Mouse (Mus musculus) lung, postnatal 25 days (tissue): ENCODE data around the gene Zfp316.
A peak's percentile ranks its signal among the peaks of the same experiment; 100 is the strongest.

ENCODE experiments used
- DNase-seq: peaks from one replicate; pipeline ENCODE4 v3.0.0; 2022; ENCODE audit warnings: low spot score

Gene Zfp316

GRCm38 (mm10) chr5:143279247-143279646, 9.4 kb upstream of the Zfp316 start:
- no peak for DNase-seq

DNA sequence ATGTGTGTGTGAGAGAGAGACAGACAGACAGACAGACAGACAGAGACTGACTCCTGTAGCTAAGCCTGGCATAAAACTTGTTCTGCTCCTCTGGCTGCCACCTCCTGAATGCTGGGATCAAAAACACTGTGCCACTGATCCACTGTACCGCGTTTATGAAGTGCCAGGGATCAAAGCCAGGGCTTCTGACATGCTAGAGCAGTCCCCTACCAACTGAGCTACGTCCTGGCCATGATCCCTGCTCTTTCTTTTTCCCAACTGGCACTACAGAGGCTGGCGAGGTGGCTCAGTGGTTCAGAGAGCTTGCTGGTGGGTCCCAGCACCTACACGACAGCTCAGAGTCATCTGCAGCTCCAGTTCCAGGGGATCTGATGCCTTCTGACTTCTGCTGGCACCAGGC, 5.9 kb upstream of the Zfp316 start:
- DNase-seq: no peak

DNA sequence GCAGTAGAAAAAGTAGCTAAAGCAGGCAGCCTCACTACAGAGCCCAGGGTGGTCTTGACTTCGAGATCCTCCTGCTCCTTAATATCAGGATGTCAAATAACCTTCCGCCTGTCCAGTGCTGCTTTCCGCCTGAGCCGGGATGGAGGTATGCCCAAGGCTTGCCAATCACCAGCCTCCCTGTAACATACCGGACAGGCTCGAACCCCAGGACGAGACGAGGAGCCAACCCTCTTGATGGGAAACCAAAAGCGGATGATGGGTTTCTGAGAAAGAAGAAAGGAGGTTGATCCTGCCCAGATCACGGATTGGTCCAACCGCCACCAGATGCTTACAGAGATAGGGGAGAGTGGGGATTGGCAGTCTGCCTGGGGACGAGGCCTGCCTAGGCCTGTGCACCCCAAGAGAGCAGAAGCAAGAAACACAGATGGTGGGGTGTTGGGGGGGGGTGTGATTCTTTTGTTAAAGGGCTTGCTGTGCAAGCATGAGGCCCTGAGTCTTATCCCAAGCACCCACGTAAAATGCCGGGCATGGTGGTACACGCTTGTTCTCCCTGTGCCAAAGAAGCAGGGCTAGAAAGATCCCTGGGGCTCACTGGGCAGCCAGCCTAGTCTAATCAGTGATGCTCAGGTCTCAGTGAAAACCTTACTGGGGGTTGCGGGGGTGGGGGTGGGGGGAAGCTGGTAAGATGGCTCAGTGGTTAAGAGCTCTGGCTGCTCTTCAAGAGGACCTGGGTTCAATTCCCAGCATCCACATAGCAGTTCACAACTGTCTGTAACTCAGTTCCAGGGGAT, 2.9 kb upstream of the Zfp316 start:
- DNase-seq: no peak

- no peak for DNase-seq
Measured at GRCm38 (mm10) chr5:143272108-143272507, 2.3 kb upstream of the Zfp316 start.

DNA sequence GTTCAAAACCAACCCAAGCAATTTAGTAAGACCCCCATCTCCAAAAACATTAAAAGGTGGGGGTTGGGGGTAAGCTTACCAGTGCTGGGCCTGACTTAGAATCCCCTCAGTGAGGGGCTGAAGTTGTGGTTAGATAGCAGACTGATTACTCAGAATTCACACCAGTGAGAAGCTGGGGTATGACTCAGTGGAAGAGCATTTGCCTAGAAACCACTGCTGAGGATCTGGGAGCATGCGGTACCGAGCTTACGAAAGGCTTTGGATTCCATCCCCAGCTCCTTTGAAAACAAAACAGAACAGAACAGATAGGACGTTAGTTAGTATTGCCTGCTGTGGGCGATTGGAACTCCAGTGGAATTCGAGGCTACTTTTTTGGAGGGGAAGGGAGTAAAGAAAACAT, 1.8 kb upstream of the Zfp316 start:
- no peak for DNase-seq

DNA sequence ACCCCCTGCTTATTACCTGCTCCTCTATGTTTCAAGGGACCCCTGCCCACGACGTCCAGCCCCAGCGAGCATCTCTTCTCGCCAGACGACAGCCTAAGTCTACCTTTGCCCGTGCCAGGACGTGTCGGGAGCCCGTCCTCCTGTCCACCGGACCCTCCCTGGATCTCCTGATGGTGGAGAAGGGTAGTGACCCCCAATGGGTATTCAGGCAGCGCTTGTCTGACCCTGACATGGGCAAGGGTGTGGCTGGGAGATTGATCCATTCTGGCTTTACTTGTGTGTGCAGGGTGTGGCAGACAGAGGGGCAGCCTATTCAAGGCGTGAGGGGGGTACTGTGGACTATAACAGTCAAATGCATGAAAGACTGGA, 313 bp upstream of the Zfp316 start:
- DNase-seq: no peak

- no peak for DNase-seq
Measured at GRCm38 (mm10) chr5:143268985-143269362, 848 bp downstream of the Zfp316 start.

DNA sequence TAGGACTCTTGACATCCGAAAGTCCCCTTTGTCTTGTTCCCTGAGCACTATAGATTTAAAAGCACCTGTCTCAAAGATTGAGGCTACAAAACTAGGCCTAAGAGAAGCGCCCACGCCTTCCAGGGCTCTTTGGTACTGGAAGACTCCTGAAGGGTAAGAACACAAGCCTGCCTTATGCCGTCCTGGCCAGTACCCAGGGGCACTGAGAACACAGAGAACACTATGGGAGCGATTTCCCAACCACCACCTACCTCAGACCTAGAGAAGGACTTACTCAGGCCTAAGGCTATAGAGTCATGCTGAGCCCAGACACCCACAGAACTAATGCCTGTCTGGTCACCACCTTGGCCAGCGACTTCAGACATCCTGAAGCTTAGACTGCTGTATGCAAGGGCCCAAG, 3.0 kb downstream of the Zfp316 start:
- no peak for DNase-seq

DNA sequence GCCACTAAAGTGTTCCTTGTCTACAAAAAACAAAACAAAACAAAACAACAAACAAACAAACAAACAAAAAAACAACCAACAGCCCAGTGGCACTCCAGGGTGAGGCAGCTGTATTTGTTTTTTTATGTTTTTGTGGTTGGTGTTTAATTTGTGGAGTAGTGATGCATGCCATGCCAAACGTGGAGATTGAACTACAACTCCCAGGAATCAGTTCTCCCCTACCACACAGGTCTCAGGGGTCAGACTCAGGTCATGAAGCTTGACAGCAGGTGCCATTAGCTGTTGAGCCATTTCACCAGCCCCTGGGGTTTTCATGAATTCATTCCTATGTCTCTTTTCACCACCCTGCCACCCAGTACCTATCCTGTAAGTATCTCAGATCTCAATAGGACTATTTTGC, 4.4 kb downstream of the Zfp316 start:
- DNase-seq: no peak

- no peak for DNase-seq
Measured at GRCm38 (mm10) chr5:143264689-143265088, 5.1 kb downstream of the Zfp316 start.

- DNase-seq: no peak
Measured at GRCm38 (mm10) chr5:143261636-143262035, 8.2 kb downstream of the Zfp316 start.

- no peak for DNase-seq
Measured at GRCm38 (mm10) chr5:143255802-143256201, 14.0 kb downstream of the Zfp316 start.

DNA sequence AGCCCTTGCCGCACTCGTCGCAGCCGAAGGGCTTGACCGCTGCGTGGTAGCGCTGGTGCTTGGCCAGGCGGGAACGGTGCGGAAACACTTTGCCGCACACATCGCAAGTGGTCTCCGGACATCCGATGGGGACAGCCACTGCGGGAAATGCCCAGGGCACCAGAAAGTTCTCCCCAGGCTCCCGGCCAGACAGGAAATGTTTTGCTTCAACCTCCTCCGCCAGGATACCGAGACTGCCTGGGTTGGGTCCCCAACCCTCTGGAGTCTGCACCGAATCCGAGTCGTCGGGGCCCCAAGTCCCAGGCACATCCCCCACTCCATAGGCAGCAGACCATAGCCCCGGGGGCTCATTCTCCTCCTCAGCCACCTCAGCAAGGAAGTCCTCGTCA, 14.7 kb downstream of the Zfp316 start:
- no peak for DNase-seq

DNA sequence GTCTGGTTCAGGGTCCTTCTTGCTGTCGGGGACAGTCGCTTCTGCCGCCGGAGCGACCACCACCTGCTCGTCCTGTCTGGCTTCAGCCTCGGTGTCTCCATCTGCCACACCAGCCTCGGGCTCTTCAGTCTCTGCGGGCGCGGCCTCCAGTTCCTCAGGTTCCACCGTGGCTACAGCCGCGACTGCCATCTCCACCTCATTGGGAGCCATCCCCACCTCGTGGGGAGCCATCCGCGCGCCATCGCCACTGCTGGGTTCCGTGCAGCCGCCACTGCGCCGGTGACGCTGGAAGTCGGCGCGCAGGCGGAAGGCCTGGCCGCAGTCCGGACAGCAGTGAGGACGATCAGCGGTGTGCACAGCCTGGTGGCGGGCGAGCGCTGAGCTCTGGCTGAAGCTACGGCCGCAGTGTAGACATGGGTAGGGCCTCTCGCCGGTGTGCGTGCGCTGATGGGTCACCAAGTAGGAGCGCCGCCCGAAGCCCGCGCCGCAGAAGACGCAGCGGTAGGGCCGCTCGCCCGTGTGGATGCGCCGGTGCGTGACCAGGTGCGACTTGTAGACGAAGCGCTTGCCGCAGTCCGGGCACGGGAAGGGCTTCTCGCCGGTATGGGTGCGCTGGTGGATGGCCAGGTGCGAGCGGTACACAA, 15.2 kb downstream of the Zfp316 start:
- DNase-seq: no peak

GRCm38 (mm10) chr5:143253881-143254486, 15.8 kb downstream of the Zfp316 start:
- no peak for DNase-seq

- no peak for DNase-seq
Measured at GRCm38 (mm10) chr5:143253186-143253880, 16.5 kb downstream of the Zfp316 start.

- DNase-seq: no peak
Measured at GRCm38 (mm10) chr5:143252791-143253185, 17.0 kb downstream of the Zfp316 start.

DNA sequence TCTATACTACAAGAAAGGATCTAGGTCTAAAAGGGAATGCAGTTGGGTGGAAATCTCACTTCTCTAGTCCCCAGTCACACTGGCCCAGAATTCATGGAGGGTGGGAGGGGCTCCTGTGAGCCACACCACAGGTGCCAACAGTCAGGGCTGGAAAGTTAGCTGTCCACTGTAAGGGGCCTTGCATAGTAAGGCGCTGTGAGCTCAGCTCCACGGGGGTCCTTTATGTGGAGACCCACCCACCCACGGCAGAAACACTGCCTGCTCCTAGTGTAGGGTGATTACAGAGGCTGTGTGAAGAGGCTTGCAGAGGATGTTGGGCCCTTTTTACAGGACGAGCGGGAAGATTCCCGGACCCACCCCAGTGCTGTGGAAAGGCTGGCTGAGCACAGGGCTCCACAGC, 17.8 kb downstream of the Zfp316 start:
- no peak for DNase-seq

GRCm38 (mm10) chr5:143244926-143245325, 24.9 kb downstream of the Zfp316 start:
- no peak for DNase-seq

GRCm38 (mm10) chr5:143236036-143236435, 33.8 kb downstream of the Zfp316 start:
- no peak for DNase-seq

GRCm38 (mm10) chr5:143235028-143235693, 34.7 kb downstream of the Zfp316 start, which contains the start of gene Zfp12:
Zfp12 (plus strand) TSS chr5:143235163.
- peak; percentile 96 for DNase-seq

DNA sequence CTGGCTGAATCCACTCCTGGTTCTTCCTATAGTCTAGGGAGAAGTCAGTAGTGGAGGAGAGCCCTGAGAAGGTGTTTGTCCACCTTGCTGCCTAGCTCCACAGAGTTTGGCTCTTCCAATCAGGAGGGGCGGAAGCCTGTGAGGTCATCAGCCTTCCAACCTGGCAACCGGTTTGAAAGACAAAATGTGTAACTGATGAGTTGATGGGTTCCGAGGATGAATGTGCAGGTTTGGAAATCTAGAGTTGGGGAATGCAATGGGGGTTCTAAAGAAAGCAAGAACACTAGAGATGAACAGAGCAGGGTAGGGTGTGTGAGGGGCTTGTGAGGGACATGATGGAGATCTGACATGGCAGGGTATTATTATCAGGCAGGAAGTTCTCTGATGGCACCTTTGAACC, 43.0 kb downstream of the Zfp316 start, which contains the start of gene Spdye4a:
Spdye4a (minus strand) TSS at position 101 of the 400 bp plus-strand sequence.
- no peak for DNase-seq
